Mouse (Mus musculus): ENCODE measurements around the gene Hoxd11.

Gene Hoxd11

DNA sequence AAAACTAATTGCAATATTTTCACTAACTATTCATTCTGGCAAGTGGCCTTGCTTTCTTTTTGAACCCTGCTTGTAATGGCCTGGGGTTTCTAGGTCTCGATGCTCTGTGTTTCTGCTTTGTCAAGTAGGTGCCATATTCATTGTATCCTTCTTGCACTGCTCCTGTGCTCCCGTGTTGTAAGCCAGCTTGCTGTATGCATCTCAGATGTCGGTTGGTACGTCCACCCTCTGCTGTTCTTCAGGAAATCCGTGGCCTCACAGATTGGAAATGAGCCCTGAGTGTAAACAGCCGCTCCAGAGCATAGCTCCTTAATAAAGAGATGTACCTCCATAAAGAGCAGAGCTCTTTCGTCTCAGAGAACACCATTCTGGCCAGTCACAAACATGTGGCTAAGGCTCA lies 28.2 kb downstream of the Hoxd11 start:
- CTCF ChIA-PET, result no interaction called here

DNA sequence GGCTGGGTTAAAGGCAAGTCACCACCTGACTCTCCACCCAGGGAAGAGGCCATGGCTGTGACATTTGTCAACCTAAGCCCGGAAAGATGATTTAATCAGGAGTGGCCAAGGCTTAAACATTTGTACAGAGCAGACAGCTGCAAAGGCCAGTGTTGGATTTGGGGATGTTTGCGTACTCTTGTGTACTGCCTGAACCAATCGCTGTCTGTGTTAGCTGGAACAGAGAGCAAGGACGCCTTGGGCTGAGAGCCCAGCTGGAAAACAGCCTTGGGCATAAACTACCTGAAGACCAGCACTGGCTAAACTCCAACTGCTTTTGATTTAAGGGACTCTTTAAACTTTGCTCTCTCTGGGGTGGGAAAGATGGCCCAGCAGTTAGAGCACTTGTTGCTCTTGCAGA lies 29.3 kb downstream of the Hoxd11 start:
- CTCF ChIA-PET, result interaction anchor here (0.7 kb wide), 1 partner anchor 52 kb away, joined by 4 read pairs; no protein-coding TSS in a partner anchor

DNA sequence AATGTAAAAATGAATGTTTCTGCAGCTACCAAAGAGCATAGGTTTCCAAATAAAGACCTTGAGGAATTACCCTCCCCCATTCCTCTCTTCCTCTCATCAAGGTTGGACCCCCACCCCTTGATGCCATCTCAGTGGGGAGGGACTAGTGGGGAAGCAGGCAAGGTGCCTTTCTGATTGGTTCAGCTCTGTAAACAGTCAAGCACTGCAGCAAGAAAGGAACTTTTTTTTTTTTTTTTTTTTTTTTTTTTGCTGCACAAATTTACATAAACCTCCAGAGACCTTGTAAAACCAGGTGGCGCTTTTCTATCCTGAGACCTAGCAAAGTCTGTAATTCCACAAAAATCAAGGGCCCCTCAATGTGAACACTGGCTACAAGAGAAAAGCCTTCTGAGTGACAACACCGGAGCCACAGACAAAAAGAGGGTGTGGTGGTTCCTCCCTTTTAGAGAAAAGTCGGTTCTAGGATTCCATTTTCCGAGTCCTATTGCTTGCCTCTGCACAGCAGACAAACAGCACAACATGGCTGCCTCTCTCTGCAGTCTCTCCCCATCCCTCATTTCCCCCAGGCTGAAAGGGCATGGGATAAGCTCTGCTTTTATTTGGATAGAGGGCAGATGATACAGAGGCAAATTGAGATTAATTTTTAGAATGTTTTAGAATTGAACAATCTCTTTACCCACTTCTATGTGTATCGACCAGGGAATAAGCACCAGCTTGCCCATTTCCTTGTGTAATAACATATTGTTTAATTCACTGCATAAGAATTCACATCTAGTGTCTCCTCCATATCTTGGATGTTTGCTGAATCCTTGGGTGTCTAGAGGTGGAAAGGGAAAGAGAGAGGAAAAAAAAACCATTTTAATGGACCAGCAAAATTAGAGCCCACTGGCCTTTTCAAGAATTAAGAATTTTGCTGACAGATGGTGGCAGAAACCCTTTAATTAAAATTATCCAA lies 30.4 kb downstream of the Hoxd11 start:
- CTCF ChIA-PET, result no interaction called here

DNA sequence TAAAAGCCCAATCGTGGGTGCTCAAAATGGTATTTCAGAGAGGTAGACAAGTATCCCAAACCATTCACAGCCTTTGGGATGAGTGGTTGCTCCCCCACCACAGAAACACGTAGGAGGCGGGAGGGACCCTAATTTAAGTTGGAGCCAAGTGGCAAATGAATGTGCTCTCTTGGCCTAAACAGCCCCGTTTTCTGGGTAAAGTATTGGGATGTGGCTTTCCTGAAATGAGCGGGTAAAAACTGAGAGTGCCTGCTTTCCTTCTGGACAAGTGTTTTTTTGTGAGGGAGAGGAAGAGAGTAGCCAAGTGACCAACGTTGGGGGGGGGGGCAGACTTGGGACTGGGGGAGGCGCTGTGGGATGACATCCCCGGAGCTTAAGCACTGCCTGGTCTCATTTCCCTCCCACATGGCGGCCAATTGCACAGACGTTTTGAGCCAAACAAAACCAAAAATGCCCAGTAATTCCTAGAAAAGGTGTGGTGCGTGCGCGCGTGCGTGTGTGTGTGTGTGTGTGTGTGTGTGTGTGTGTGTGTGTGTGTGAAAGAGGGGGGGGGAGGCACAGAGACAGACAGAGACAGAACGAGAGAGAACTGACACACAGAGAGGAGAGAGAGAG lies 31.7 kb downstream of the Hoxd11 start:
- CTCF ChIA-PET, result no interaction called here

DNA sequence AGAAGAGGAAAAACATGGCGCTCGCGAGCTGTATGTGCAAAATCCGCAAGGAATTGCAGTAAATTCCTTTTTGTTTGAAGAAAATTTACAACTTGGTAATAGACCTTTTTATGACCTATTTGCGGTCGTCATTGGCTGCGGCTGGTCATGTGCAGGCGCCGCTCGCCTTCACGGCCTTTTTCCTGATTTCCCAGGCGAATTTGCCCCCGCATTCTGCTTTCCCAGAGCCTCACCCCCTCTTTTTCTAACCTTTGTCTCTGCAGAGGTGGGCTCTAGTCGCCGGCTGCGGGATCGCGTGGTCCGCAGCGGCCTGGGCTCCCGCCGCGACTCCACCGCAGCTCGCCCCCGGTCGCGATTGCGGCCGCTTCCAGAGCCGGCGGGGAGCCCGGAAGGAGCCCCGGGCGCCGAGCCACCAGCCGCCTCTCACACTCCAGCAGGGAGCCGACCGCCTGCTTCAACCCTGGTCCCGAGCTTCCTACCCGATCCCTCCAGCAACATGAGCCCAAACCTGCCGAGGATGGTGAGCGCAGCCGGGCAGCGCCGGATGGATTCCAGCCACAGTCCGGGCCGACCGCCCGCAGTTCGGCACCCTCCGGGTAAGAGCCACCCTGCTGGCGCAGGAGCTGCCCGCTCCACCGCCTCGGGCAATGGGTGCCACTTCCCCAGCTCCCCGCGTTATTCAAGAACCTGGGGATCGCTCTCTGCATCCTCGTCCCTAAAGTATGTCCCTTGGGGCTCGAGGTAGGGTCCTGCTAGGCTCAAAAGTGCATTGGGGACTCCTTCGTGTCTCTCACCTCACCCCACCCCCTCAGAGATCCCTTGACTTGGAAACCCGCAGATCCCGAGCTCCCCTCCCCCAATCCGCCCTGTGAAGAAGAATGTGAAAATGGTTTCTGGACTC lies 32.6 kb downstream of the Hoxd11 start, which contains the start of the genes Hoxd3 and Hoxd4:
TSS of gene Hoxd3 (plus strand) at position 207 of the 901 bp plus-strand sequence.
TSS of gene Hoxd4 (plus strand) at position 209 of the 901 bp plus-strand sequence.
- CTCF ChIA-PET, result no interaction called here

DNA sequence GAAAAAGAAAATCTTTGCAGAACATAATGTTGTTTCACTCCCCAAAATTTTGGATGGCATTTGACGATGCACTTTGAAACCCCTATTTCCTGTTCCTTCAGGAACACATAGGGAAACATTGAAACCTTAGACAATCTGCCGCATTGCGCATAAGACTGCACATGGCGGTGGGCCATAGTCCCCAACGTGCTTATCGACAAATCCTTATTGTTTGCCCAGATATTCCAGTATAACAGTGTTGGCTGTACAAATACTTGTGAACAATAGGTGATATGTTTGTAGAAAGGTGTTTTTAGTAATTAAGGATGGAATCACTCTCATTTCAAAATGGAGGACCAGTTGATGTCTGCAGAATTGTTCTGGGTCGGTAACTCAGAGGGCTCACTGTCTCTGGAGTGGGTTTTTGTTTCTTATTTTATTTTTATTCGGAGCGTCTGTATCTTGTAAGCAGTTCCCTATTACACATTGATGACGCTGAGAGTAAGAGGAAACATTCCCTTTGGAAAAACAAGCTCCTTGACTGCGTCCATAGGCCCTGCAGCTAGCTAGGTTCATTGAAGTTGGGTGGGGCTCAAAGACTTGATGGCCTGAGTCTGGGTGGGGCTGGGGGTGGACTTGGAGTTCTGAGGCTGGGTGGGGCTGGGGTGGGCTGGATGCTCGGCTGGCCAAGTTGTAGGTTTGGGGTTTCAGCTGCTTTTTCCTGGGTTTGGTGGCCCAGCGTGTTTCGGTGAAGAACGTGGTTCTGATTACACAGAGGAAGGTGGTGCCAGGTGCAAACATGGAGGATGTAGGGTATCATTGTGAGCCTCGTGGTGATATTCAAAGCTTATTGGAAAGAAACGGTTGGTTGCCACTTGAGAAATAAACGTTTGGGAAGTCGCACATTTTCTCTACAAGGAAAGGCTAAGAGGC lies 34.1 kb downstream of the Hoxd11 start:
- CTCF ChIA-PET, result interaction anchor here (0.5 kb wide), 1 partner anchor 12 kb away, joined by 6 read pairs; no protein-coding TSS in a partner anchor

DNA sequence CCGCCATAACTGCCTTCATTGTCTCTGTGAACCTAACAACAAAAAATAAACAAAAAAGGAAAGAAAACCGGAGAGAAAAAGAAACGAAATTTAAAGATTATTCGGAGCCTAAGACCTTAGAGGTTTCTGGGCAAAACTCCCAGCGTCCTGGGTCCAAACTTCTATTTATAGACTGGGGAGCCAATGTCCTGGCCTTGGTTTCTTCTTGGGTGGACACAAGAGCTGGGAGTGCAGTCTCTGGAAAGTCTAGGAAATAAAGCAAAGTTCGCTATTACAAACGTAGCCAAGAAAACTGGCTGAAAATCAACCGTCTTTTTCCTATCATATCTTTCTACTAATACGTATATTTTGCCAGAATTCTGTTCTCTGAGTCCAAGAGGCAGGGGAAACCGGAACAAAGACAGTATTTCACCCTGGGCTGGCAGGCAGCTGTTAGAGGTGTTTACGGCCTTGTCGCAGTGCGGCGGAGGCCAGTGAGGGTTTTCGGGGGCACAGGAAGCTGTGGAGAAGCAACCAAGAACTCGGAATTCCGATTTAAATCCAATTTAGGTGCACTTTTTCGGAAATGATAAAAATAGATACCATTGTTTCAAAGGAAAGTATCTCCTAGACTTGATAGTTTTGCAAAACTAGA lies 34.9 kb downstream of the Hoxd11 start:
- CTCF ChIA-PET, result interaction anchor here (0.5 kb wide), 1 partner anchor 11 kb away, joined by 6 read pairs; no protein-coding TSS in a partner anchor

DNA sequence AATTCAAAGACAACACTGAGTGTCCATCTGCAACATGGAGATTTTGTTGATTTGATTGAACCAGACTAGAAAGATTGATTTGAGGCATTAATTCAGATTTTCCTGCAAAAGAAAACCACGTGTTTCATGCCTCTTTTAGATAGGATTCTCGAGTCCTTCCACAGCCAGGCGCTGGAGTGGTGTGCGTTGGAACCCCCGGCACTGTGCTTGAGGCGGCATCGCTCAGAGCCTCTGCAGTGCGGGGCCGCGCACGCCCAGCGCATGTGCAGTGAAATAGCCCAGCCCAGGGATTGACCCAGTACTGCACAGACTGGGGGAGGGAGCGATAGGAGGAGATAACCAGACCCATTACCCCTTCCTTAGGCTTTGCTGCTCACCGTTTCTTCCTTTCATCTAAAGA lies 35.5 kb downstream of the Hoxd11 start:
- CTCF ChIA-PET, result no interaction called here

DNA sequence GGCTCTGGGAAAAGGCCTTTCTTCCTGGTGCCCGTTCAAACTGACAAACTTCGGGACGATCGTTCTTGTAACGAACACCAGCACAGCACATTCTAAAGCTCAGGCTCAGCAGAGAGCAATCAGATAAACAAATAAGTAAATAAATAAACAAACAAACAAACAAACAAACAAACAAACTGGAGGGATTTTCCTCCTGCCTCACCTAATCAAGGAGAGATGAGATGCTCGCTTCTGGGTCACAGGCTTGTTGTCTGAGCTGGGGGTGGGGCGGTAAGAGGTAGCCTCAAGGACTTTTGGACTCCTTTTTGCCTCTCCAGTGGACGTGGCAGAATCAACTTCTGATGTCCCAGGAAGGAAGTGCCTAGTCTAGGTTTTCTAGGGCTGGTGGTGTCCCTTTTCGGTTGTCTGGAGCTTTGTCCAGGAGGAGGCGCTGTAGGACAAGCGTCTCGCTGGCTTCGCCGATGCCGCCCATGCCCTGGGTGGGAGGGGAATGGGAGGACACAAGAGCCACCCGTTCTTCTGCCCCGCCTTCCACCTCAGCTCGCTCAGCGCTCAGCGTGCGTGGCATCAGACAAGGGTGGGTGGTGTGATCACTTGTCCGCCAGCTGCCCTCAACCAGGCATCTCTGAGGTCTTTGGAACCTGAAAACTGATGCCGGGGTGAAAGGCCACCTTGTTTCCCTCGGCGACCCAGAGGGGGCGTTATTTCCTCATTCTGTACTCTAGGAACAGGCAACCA lies 36.3 kb downstream of the Hoxd11 start:
- CTCF ChIA-PET, result interaction anchor here (0.6 kb wide), 1 partner anchor 248 kb away, joined by 5 read pairs; no protein-coding TSS in a partner anchor

DNA sequence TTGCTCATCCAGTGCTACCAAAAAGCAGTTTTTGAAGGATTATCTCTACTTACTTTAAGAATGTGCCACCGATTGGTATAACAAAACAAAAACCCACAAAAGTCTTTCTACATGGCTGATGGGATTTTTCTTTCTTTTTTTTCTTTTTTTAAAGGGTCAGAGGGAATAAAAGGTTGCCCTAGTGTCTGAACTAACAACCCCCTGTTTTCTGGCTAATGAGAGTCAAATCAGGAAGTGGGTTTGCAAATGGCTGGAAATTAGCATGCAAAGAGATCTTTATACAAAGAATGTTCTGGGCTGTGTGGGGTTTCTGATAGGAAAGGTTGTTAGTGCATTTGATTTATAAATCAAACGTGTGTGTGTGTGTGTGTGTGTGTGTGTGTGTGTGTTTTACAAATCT lies 41.0 kb downstream of the Hoxd11 start:
- CTCF ChIA-PET, result no interaction called here

DNA sequence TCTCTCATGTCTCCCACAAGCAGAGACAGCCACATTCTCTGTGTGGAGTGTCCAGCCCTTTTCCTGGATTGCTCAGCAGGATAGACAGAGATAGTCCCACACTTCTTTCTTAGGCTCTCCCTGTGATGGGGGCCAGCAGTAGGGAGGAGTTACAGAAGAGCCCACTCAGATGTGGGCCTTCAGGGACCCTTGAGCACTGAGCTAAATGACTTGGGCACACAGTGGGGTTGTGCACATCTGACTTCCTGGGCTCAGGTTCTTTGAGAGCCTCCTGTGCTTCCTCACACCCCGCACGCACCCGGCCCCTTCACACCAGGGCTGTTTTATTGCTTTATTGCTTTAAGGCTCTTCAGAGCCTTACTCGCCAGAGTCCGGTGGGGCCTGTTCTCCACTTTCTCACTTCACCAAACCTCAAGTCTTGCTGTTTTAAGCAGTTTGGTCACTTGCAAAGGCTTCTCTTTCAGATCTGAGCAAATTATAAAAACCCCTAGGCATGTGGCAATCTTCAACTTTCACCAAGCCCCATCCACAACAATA lies 41.7 kb downstream of the Hoxd11 start:
- CTCF ChIA-PET, result no interaction called here

DNA sequence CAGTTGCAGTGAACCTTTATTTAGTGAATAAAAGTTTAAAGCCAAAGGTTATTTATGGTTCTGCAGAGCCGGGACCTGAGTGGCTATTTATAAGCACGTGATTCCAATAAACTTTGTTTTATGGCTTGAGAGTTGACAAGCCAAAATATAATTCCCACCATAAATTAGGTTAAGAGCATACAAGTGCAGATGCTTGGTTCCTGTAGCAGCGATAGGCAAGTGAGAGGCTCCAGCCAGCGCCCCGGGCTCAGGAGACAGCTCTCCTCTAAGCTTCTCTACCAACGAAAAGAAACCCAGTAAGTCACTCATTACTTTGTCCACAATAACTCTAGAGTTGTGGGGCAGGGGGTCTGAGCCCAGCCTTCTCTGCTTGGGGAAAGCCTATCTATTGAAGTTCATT lies 42.5 kb downstream of the Hoxd11 start:
- CTCF ChIA-PET, result no interaction called here

DNA sequence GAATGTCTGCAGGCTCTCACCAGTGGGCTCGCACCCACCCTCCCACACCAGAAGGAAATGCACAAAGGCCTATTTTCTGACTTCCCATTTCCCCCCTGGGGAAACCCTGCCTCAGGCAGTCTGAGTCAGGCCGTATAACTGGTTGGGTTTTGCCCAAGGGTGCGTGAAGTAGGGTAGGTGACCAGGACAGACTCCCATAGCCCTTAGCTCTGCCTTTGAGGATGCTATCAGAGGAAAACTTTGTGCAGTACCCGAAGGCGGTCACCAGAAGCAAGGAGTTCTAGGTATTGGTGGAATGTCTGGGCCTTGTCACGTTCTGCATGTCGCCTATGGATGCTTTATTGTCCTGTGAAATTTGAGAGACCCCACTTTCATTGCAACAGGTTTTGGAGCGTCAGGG lies 43.6 kb downstream of the Hoxd11 start:
- CTCF ChIA-PET, result interaction anchor here (0.6 kb wide), 1 partner anchor 1394 kb away, joined by 3 read pairs; no protein-coding TSS in a partner anchor

DNA sequence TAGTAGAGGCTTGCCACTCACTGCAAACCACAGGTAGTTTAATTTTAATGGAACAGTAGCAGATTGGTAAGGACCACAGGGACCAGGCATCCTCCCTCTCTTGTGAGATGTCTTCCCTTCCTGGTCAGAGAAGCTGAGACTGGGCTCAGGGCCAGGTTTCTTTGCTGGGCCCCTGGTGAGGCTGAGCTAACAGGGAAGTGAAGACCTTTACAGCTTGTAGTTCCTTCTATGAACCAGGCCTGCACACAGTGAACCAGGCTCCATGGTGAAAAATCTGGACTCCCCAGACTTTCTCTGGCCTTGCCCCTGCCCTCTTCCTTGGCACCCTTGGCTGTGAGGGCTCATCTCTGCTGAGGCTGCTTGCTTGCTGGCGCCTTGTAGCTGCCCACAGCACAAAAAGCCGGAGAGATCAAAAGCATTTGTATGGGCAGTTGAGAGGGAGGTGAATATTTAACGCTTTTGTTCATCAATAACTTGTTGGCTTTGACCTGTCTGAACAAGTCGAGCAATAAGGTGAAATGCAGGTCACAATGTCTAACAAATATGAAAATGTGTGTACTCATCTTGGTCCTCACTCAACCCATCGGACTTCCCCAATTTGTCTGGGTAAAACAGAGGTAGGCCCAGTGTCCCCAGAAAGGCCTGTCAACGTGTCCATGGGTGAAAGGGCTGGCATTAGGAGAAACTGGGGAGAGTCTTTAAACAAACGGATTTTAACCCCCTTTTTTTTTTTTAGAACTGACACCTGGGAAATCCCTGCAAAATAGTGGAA lies 45.1 kb downstream of the Hoxd11 start:
- CTCF ChIA-PET, result no interaction called here

DNA sequence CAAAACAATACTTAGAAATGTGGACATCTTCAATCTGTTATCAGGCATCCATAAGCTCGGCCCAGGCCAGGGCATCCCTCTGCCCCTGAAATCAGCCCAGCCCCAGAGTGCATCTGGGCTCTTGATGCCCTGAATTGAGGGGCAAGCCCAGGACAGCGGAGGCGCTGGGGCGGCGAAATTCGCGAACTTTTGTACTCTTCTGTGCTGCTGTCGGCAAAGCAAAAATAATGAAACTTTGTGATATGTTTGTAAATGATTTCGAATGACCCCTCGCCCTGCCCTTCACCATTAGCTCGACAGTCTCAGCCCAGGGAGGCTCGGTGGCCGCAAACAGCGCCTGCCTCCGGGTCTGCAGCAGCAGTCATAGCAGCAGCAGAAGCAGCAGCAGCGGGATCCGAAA lies 45.8 kb downstream of the Hoxd11 start:
- CTCF ChIA-PET, result interaction anchor here (0.7 kb wide), 1 partner anchor 11 kb away, joined by 6 read pairs; no protein-coding TSS in a partner anchor

DNA sequence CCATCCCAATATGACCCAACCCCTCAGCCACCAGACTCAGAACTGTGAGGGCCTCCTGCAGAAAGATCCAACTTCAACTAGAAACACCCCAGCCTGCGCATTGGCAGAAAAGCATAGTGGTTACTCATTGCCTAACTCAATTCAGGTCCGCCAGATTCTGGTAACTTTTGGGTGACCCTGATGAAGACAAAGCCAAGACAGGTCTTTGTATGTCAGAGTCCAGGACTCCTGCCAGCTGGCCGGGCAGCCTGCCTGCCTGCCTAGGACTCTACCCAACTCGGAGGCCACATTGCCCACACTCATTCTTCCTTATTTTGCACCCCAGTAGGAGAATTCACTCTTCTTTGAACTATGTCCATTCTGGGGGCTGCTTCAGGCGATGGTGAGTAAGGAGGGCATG lies 47.2 kb downstream of the Hoxd11 start, which contains the start of gene Gm28230:
TSS of gene Gm28230 (plus strand) at position 178 of the 400 bp plus-strand sequence.
- CTCF ChIA-PET, result no interaction called here

DNA sequence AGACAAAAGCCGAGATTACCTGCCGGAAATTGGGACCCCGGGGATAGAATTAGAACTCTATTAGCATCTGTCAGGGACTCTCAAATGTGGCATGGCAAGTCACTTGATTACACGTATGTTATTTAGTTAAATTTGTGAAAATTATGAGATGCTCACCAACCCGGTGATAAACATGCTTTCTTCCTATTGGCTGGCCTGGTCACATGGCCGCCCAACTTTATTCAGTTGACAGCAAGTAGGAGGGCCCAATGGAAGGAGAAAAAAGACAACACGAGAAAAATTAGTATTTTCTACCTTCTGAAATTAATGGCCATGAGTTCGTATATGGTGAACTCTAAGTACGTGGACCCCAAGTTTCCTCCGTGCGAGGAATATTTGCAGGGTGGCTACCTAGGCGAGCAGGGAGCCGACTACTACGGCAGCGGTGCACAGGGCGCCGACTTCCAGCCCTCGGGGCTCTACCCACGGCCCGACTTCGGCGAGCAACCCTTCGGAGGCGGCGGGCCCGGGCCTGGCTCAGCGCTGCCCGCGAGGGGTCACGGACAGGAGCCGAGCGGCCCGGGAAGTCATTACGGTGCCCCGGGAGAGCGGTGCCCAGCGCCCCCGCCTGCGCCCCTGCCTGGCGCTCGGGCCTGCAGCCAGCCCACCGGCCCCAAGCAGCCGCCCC lies 47.7 kb downstream of the Hoxd11 start:
- CTCF ChIA-PET, result no interaction called here
